Mouse (Mus musculus): ENCODE measurements around the gene Cabp1. TPM values are rescaled to one million over a fixed set of nuclear protein-coding genes. Genes with fewer than 3 reads are reported as not detected.
"Not testable (repeated sequence)": the region's sequence is repeated elsewhere in the genome, so short reads cannot be mapped to it uniquely, and the experiment has no call there.

The Cabp1 gene
- polyA plus RNA-seq, 2 experiments from 2014 or later, result 0.54 TPM; not detected in 1

DNA sequence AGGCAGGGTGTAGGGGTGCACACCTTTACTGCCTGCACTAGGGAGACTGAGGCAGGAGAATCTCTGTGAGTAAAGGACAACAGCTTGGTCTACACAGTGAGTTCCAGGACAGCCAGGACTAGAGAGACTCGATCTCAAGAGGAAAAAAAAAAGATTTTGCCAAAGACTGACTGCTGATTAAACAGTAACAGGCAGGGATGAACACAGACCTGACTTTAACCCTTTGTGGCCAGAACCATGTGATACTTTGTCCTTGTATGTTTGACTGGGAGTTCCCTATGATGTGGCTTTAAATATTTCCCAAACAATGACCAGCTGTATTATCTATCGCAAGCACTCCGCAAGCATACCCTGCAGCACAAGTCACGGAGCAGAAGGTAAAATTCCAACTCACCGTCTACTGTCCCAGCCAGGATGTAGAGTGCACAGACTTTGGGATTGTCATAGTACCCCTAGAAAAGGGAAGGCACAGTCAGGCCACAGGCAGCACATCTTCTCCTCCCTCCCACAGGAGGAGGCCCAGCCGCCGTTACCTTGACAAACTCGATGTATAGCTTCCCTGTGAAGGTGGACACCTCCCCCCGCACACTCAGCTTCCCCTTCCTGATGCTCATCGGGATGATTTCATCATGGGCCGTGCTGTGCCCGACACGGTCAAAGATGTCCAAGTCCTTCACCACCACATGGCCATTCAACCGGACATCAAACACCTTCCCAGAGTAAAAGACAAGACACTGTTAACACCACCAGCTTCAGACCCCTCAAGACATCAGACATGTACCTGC is 44.3 kb downstream of the Cabp1 start:
- no peak for ATAC-seq

DNA sequence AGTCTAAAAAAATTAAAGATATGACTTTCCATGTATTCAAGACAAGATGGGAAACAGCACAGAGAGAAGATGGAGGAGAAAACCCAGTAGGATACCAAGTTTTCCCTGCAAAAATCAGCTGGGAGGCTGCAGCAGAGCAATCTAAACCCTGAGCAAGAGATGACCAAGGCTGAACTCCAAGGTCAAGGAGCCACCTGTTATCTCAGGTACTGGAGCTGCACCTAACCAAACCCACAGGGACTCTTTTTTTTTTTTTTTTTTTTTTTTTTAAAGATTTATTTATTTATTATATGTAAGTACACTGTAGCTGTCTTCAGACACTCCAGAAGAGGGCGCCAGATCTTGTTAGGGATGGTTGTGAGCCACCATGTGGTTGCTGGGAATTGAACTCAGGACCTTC is 45.3 kb downstream of the Cabp1 start:
- not testable (repeated sequence) for ATAC-seq

DNA sequence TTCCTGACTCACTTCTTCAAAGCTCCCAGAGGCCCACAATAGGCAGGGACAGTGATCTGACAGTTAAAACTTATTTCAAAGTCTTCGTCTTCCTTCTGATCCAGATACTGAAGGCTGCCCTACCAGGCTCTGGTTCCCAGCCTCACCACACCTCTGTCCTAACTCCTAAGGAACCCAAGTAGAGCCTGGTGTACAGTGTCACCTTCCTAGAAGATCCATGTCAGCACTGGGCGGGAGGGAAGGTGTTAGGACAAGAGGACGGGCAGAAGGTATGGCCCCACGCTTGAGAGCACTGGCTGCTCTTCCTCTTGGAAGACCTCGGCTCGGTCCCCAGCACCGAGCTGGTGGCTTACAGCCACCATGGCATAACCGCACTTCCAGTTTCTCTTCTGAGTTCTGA is 45.8 kb downstream of the Cabp1 start:
- ATAC-seq, result no peak

DNA sequence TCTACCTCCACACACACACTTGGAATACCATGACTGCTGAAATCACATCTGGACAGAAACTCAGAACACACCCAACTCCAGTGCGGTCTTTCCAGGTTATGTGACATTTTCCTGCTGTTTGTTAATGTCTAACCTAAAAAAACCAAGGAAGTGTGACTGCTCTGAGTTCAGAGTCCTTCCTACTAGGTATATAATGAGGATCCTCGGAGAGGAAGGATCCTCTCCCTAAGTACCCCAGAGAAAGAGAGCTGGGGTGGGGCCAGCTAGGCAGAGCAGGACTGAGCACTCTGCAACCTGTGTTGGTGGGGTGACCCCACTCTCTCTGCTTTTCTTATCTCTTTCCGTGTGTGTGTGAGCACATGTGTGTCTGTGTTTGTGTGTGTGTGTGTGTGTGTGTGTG is 46.8 kb downstream of the Cabp1 start:
- ATAC-seq, result no peak

DNA sequence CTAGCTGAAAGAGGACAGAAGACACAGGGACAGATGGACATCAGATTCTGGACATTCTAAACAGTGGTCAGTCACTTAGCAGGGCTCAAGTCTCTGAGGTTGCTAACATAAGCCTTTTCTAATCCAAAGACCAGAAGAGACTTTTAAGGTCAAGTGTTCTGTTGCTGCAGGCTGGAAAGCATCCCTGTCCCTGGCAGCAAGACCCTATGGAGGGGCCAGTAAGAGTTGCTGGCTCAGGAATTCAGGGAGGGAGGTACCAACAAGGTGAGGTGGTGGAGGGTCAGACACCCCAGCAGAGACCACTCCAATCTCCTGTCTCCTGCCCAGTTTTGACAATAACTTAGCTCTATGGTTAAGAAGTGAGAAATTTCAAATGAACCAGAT is 47.4 kb downstream of the Cabp1 start:
- no peak for ATAC-seq

DNA sequence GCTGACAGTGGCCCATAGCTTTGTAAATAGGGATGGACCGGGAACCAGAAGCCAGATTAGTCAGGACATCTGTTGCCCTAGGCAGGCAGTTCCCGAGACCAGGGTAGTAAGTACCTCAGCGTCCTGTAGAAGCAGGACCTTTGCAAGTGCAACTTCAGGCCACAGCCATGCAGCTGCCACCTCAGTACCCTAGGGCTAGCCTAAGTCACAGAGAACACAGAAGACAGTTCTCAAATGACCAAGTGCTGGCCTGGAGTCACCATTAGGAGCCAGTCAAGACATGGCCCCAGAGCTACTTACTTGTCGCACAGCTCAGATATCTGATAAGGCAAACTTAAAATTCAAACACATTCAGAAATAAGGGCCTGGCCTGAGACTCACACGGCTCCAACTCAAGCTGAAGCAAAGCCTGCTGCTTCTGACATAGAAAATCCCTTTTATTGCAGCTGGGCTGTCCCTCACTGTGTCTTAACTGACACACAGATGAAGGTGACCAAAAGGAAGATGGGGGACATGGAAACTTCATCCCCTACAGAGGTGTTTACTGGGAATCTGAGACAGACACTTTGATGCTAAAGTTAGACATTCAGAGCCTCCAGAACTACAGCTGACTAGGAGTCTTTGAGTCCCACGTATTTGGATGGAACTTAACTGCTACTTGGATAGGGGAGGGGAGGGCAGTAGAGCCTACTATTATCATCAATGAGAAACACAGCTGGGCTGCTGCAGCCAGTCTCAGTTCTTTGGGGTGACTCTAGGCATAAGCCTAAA is 48.0 kb downstream of the Cabp1 start:
- no peak for ATAC-seq

DNA sequence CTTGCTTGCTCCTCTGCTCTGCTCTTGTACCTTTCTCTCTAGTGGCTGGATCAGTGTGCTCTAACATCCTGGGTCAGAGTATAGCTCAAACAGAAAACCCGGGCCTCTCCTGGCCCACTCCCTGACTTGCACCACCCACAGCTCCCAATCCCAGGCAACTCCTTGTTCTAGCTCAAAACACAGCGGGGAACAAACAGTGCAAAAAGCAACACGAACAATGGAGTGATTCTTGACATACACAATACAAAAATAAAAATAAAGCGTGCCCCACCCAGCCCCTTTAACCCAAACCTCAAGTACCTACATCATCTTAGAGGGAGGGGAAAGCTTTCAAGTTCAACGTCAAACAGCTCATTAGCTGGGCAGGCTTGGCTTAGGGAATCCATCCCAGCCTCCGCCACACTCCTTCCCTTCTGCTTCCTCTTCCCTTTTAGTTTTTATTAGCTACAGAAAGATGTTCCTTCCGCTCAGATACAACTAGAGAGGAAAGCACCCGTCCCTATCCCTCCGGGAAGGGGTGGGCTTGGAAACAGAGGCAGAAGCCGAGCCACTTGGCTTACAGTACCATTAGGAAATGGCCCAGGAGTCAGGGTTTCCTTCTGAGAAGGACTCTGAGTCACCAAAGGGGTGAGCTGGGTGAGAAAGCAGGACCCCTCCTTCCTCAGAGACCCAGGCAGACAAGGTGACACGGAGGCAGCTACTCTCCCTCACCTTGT is 48.8 kb downstream of the Cabp1 start:
- ATAC-seq, result no peak

DNA sequence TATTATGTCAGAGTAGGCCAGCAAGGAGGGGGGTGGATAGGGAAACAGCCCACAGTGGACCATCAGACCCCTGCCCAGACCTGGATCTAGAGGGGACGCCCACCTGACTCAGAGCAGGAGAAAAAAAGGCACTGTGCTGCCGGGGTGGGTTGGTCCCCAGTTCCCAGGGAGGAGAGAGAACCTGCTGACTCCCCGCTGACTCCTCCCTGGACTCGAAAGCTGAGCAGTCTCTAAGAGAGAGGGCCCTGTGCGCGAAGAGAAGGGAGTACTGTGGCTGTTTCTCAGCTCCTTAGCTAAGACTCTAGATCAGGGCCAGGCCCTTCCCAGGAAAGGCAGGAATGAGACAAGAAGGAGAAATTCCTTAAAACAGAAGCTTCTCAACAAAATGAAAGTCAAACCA is 49.7 kb downstream of the Cabp1 start:
- ATAC-seq, result no peak

DNA sequence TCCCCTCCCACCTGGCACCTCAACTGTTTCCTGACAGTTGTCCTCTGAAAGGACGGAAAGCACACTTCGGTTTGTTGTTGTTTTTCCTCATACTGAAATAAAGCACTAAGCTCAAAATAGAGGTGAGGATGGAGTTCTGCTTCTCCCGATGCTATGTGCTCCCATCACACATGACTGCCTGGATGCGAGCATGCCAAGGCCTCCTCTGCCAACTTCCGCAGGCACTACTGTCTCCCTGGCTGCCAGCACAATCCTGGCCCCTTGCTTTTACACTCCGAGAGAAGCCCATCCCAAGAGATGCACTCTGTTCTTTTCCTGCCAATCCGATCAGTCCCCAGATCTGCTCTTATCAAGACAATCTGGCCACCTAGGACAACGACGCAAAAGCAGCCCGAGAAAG is 50.6 kb downstream of the Cabp1 start:
- ATAC-seq, result no peak

DNA sequence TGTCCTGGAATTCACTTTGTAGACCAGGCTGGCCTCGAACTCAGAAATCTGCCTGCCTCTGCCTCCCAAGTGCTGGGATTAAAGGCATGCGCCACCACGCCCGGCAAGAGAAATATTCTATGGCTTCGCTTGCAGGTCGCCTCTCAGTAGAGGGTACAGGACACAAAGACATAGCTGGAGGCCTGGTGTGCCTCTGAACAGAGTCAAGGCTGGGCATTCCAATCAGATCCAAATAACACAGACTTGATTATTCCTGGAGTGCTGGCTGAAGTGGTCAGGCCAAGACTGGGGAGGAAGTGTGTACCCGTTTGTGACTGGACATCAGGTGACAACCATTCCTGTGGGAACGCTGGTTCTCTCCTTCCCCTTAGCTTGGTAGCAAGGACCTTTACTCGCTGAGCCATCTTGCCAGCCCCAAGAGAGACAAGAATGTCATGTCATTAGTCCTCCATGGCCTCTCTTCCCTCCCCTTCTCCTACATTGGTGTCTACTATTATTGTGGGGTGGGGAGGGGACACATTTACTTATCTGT is 51.9 kb downstream of the Cabp1 start:
- no peak for ATAC-seq

DNA sequence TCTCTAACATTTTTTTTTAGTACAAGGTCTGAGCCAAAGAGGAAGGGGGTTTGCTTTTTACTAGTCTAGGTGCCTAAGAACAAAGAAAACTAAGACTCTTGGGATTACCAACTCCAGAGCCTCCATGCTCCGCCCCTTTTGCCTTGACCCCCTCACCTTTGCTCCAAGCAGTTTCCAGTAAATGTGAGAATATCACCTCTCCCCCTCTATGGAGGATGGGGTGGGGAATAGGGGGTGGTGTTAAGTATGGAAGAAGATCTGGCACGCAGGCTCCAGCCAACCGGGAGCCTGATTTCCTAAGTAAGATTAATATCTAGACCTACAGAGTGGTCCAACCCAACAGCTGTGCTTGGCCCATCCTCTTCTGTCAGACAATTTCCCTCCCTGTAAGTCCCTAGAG is 53.5 kb downstream of the Cabp1 start:
- no peak for ATAC-seq

DNA sequence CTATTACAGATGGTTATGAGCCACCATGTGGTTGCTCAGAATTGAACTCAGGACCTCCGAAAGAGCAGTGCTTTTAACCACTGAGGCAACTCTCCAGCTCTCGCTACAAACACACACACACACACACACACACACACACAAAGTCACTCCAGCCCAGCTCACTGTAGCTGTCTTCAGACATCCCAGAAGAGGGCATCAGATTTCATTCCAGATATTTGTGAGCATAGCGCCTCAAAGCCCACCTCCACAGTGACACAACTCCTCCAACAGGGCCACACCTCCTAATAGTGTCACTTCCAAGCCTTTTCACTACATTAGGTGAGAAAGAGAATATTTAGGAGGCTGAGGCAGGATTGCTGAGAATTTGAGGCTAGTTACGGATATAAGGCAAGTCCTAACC is 55.1 kb downstream of the Cabp1 start:
- no peak for ATAC-seq

DNA sequence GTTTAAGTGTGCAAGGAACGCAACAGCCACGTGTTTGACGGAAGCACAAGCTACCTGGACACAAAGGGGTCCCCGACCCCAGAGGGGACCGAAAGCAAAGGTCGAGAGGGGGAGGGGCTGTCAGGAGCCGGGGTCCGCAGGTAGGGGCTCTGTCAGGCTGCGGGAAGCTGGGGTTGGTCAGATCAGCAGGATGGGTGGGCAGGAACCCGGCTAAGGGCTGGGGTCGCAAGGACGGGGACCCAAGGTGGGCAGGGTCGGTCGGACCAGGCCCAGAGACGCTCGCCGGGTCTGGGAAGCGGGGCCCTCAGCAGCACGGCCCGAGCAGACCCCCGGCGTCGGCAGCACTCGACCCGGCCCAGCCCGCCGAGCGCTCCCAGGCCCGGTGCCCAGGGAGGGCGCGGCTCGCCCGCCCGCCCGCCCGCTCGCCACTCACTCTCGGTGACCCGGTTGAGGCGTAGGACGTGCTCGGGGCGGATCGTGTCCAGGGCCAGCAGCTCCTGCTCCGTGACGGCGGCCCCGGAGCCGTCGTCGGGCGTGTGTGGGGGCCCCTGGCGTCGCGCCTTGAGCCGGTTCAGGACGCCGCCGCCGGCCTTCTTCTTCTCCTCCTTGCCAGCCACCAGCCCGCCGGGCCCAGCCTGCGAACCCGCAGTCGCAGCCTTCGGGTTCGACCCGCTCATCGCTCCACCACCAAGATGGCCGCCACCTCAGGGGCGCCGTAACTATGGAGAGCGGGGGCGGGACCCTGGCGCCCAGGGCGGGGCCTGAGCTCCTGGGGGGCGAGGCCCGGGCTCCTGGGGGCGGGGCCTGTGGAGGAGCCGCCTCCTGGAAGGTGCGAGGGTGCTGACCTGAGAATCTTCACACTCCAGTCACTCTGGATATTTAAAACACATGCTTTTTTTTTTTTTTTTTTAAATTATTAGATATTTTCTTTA is 59.7 kb downstream of the Cabp1 start, which contains the start of gene Unc119b:
Unc119b (minus strand) TSS at position 742 of the 932 bp plus-strand sequence.
- ATAC-seq, result peak; percentile 67

DNA sequence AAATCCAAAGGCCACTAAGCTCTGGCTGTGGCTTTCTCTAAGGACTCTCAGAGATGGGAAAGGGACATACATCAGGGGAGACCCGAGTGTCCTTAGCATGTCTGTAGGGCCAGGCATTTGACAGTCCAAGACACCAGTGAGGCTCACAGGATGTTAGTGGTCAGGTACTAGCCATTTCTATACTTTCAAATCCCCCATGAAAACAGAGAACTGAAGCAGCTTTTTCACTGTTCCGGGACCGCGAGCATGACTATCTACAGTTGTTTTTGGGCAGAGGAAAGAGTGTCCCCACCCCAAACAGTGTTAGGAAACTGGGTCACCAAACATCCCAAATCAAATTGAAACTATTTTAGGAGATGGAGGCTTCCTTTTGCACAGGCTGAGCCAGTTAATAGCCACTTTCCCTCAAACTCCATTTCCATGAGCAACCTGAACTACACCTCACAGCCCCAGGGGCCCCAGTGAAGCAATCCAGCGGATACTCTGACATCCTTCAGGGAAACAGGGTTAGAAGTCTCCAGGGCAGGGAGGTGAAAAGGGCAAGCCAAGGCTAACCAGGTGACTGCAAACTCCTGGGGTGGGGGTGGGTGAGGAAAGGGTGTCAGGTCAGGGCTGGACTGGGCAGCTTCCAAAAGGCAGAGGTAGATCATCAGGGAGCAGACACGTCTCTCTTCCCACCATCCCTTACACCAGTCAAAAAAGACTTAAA is 60.7 kb downstream of the Cabp1 start:
- ATAC-seq, result no peak

DNA sequence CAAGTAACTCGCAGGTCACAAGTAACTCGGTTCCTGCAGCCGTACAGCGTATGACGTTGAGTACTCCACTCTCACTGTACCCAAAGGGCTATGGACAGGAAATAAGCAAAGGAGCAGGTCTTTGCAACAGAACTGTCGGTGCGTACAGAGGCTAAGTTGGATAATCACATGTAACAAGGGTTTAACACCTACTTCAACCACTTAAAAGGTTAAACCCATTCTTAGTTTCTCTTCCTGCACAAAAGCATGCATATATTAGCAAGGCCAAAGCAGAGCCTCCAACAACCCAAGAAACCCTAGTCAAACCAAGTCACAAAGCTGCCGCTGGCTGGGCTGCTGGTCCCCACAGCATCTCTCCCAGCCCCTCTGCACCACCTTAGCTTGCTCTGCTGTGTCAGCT is 61.7 kb downstream of the Cabp1 start:
- peak; percentile 82 for ATAC-seq

DNA sequence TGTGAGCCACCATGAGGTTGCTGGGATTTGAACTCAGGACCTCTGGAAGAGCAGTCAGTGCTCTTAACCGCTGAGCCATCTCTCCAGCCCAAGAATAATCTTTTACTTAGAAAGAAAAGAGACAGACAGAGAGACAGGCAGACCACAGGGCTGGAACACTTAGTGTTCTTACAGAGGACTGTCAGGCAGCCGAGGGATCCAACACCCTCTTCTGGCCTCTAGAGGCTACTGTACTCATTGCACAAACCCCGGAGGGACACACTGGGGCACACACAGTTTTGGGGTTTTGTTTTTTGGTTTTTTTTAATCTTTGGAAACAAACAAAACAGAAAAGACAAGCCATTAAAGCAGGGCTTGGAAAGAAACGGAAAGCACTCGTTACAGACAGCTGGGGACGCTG is 64.9 kb downstream of the Cabp1 start:
- ATAC-seq, result no peak

DNA sequence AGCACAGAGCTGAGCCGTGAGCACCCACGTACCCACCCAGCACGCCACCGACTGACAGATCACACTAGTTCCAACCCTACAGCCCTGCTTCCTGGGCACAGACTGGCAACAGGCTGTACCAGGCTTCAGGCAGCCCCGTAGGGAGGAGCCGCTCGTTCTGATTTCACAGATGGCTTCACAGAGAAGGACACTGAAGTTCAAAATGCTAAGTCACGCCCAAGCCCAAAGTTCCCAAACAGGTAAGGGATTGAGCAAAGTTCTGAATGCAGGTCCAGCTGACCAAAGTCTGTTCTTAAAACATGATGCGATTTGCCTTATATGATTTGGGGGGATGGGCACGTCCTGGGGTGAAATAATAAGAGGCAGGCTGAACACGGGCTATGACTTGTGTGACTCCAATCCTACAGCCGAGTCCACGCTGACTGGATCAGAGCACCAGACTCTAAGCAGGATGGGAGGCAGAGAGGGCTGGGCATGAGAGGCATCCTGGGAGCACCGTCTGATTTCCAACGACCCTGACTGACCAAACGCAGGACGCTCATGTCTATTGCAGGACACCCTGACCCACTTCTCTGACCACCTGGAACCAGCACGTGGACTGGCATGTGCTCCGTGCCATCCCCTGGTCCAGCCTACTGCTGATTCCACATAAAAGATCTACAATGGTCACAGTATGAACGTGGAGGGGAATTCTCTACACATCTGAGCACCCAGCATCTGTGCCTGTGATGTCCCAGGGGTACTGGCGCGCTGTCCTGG is 66.6 kb downstream of the Cabp1 start:
- no peak for ATAC-seq

DNA sequence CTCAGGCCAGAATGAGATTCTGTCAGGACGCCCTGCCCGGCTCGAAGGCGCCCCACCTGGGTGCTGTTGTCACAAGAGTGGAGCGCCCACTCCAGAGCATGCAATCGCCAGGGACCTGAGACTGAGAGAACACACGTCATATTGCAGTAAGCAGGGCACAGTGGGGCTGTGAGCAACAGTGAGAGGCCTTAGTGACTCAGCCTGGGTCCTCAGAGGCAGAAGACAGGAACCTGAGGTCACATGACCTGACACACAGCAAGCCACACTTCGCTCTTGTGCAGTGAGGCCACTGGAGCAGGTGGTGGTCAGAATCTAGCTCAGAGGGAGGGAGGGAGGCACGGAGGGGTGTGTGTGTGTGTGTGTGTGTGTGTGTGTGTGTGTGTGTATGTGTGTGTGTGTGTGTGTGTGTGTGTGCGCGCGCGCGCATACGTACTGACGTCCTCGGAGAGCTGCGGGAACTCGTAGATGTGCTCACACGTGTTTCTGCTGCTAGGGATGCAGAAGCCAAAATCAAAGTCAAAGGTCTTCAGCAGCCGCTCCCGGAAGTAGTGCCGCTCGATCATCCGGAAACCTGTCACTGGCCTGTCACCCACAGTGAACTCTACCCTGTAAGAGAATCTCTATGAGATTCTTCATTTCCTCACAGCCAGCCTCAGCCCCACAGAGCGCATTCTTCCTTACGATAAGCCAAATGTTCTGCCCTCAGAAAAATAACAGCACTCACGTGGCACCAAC is 67.4 kb downstream of the Cabp1 start:
- no peak for ATAC-seq

DNA sequence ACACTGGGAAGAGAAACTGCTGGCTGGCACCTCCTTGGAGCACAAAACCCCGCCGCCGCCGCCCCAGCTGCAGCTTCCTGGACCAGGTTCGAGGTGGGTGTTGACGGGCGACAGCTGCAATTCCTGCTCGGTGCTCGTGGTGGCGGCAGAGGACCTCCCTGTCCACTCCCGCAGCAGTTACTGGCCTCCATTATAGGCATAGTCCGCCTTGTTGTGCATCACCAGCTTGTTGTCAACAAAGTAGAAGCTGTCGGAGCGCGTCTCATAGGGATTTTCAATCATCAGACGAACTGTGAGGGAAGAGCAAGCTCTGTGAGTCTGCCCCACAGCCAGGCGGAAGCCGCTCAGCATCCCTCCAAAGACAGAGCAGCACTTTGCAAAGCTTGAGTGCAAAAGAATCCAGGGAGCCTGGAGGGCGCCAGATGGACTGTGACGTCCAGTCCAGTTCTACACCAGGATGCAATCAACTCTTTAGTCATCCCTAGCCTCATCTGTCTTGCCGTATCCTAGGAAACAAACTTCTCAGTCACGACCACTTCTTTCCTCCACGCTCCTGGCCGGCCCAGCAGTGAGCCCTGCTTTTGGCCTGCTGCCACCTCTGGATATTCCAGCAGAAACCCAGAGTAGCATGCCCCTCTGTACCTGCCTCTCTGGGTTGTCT is 68.8 kb downstream of the Cabp1 start:
- ATAC-seq, result peak; percentile 85

Measured in activated CD4-positive, CD25-positive, alpha-beta regulatory T cell, adult 4 months (primary cell).